Mouse (Mus musculus) liver, postnatal 0 days (tissue): Measurements from ENCODE around the gene Ppp3cb.

Experiments
- CTCF ChIP-seq: sonication (generic); IDR thresholded peaks from 2 replicates; pipeline ENCODE4 v1.5.1; 2016; ENCODE audit warnings: antibody characterized with exemption, low read depth
- EP300 ChIP-seq: IDR thresholded peaks from 2 replicates; pipeline ENCODE4 v1.6.1; 2016; ENCODE audit warnings: antibody characterized with exemption, low read depth, mild to moderate bottlenecking

- TF ChIP-seq CTCF (no peak), EP300 (0 out of 2 replicates have a peak, but pooled peaks have one; percentile 39)
Measured at GRCm38 (mm10) chr14:20478801-20479200, 67.6 kb downstream of the Ppp3cb start.
